Mouse (Mus musculus) megakaryocyte, adult 5-6 weeks (primary cell): ENCODE data around the gene Cbx2. TPM values are rescaled to one million over a fixed set of nuclear protein-coding genes. Genes with fewer than 3 reads are reported as not detected.

Source experiments
- ATAC-seq: 2 replicates; pipeline ENCODE4 v1.8.0; 2016; ENCODE audit warnings: mild to moderate bottlenecking, inconsistent platforms; ENCODE audit not compliant: poor library complexity, severe bottlenecking
- total RNA-seq, 2 experiments: library from RNA; stranded (forward) in 1 of 2; stranded (reverse) in 1 of 2; fragments of 153-499, 151-499 nt in 1 of 2; fragments of 221-1000, 200-1000 nt in 1 of 2; gene quantifications; 2 replicates each; pipeline versions ENCODE4 v1.2.3 to v1.2.4; 2015 to 2017

The Cbx2 gene
- total RNA-seq (2015): 1.5 and 1.6 TPM in 2 replicates
- 2.8 TPM in 2 replicates for total RNA-seq (2017)

DNA sequence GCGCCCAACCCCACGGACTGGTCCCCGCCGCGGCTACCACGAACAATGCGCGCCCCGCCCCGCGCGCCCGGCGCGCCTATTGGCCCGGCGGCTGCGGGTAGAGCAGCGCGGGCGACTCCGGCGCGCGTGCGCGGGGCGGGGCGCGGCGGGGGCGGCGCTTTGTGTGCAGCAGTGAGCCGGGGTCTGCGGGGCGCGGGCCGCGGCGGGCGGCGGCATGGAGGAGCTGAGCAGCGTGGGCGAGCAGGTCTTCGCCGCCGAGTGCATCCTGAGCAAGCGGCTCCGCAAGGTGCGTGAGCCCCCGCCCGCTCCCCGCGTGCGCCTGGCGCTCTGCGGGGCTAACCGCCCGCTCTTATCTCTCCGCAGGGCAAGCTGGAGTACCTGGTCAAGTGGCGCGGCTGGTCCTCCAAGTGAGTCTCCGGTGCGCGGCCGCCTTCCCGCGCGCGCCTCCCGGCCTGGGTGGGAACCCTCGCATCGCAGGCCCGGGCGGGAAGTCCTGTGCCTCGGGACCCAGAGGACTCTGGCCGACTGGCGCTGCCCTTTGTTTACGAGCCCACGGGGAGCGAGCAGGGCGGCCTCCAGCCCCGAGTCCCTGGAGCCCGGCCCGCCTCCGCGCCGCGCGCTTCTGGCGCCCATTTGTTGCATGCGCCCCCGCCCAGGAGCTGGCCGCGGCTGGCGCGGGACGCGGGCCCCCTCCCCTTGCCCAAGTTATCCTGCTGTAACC is at the start of gene Cbx2:
Cbx2 (plus strand) TSS at position 68 of the 721 bp plus-strand sequence.
- peak; percentile 68 for ATAC-seq

DNA sequence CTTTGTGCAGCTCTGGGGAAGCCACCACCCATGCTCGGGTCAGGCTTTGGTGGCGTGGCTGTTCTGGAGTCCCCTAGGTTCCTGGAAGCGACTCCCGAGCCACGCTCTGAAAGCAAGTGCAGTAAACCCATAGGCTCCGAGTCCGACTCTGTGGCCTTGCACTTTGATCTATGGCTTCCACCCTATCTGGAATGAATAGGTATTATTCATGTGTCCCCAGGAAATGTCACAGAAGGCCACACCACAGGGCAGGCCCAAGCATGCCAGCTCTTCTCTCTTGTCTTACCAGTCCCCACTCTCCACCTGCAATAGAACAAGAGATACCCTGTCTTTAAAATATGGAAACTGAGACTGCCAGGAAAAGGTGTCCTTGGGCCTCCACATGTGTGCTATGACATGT is 48.4 kb upstream of the Cbx2 start:
- no peak for ATAC-seq

DNA sequence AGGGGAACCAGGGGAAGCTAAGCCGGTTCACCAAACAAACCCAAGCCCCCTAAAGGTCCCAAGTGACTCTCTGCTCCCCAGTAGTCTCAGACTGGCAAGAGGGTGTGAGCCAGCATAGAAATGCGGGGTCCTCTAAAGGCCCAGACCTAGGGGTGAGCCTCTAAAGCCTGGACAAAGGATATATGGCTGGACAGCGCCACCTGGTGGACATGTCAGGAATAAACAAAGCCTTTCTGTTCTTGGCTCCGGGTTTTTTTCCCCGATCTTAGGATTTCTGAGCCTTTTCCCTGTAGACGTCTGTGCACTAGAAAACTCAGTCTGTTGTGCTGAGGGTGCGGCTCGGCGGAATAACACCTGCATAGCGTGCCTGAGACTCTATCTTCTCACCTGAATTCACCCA is 47.3 kb upstream of the Cbx2 start:
- ATAC-seq: peak; percentile 52

DNA sequence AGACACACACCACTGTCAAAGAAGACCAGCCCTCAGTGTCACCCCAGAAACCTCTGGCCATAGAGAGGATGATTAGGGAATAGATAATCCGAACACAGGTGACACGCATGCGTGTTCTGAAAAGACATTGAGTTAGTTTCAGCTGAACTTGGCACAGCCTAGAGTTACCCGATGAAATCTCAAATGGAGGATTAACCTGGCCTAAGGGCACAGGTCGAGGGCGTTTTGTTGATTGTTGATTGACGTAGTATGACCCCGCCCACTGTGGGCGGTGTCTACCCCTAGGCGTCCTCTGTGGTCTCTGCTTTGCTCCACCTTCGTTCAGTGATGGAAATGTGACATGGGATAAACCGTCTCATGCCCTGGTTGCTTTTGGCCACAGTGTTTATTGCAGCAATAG is 46.8 kb upstream of the Cbx2 start:
- no peak for ATAC-seq

DNA sequence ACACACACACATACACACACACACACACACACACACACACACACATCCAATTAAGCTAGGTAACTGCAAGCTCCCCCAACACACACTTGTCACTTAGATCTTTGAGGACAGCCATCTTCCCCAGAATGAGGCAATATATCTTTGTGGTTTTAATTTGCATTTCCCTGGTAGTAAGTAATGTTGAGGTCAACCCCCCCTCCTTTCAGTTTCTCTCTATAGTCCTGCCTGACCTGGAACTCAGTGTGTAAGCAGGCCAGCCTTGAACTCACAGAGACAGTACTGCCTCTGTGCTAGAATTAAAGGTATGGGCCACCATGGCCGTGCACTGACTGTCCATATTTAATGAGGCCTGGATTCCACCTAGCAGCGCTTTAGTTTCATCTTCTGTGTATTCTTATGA is 42.4 kb upstream of the Cbx2 start:
- ATAC-seq: peak; percentile 80

DNA sequence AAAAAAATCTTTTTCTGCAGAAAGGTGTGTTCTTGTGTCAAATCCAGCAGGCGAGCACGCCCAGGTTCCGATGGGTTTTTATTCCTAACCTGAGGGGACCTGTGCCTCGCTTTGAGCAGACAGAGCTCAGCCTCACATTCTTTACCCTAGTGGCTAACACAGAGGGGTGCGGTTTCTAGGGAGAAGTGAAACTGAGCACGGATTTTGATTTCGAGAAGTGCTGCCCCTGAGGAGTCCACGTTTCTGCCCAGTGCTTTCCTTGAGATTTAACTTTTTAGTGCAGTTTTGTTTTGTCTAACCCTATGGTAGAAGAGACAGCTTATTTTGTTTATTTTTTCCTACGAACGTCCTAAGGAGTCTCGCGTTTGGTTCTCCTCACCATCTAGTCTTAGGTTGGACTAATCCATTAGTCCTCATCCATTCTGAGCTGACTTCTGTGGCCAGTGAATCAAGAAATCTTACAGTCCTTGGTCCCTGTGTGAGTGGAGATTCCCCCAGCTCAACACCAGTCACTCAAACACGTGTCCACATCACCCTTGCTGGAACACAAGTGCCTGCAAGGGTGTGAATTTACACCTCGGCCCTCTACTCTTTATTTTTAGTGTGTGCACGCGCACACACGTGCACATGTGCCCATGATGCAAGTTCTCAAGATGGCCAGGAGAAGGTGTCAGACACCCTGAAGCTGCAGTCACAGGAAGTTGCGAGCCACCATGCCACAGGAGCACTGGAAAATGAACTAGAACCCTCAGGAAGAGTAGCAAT is 41.6 kb upstream of the Cbx2 start:
- ATAC-seq: peak; percentile 82

DNA sequence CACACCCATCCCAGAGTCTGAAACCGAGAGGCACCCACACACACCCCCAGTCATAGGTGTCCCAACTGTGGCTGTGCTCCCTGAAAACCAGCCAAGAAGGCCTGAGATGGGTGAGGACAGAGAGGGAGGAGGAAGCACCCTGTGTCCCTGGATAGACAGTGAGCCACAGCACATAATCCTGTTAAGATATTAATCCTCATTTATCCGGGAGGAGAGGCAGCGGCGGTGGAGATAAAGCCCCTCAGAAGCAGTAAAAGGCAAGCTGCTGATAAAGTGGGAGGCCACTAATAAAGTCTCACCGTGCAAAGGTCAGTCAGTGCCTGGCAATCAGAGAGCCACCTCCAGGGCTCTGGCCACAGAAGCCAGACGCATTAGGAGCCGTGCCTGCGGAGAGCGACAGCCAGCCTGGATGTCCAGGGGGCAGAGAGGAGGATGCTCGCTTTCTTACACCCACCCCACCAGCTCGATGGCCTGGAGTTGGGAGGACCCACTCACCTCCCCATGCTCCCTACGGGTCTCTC is 40.1 kb upstream of the Cbx2 start:
- ATAC-seq: no peak

DNA sequence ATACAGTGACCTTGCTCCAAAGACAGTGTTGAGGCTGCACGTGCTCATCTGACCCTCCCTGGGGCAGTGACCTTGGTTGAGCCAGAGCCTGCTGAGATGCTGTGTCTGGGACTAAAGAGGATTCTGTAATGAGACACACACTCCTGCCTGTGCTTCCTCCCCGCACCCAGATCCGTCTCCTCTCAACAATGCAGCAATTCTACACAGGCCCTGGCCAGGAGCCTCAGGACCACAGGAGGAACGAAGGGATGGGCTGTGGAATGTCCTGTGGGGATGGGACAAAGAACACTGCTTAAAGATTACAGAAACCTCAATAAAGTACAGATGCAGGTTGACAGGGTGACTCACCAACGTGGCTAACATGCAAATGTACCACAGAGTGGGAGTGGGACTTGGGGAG is 37.2 kb upstream of the Cbx2 start:
- ATAC-seq: no peak

DNA sequence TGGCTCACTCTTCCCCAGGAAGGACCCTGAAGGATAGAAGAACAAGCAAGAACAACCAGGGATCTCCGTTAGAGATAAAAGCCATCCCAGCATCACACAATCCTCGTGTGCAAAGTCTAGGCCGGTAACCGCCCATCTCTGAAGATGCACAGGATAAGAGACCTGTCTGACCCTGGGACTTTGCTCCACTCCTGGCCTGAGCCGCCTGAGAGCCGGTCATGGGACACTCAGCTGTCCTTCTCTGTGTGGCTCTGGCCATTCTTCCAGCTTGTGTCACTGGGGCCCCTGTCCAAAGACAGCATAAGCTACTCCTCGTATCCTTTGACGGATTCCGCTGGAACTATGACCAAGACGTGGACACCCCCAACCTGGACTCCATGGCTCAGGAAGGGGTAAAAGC is 34.8 kb upstream of the Cbx2 start, which contains the start of gene Enpp7:
Enpp7 (plus strand) TSS at position 190 of the 400 bp plus-strand sequence.
- ATAC-seq: no peak

DNA sequence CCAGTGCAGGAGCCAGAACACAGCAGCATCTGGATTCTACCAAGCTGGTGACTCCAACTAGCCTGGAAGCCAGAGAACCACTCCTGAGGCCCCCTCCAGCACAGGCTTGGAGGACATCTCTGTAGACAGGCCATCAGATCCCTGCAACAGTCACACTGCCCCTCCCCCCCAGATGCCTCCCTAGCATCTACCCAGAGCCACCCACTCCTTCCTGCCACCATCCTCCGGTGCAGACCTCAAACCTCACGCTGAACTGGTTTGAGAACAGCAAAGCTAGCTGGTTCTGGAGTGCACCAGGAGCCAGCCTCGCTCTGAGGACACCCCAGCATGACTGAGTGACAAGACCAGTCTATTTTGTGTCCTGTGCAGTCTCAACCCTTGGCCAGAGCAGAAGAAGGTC is 30.0 kb upstream of the Cbx2 start:
- ATAC-seq: no peak

DNA sequence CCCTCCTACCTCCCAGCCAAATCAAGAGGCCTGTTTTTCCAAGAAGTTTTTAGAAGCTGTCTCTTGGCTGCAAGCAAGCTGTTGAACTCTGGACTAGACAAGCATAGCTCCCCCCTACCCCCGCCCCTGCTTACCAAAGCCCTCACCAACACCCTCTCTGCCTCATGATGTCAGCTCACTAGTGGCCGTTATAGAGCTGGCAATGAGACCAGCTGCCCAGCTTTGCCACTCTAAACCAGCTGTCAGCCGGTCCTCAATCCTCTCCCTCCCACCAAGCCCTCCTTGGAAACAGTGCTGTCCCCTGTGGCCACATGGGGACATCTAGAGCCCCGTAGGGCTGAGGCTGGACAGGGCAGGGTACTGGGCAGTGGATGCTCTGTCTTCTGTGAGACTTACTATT is 27.3 kb upstream of the Cbx2 start:
- no peak for ATAC-seq

DNA sequence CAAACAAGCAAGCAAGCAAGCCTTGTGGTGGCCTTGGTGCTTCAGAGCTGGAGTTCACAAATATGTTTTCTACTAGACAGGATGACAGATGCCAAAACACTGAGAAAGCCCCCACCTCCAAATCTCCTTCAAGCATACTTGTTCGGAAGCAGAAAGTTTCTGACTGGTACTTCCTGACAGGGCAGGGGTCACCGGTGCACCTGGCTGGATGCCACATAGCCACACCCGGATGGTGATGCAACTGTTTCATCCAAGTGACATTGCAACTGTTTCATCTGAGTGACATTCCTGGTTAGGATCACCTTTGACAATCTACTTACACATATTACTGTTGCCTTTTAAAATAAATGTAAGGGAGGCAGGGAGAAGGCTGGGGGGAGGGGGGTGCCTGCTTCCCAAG is 25.6 kb upstream of the Cbx2 start:
- no peak for ATAC-seq

DNA sequence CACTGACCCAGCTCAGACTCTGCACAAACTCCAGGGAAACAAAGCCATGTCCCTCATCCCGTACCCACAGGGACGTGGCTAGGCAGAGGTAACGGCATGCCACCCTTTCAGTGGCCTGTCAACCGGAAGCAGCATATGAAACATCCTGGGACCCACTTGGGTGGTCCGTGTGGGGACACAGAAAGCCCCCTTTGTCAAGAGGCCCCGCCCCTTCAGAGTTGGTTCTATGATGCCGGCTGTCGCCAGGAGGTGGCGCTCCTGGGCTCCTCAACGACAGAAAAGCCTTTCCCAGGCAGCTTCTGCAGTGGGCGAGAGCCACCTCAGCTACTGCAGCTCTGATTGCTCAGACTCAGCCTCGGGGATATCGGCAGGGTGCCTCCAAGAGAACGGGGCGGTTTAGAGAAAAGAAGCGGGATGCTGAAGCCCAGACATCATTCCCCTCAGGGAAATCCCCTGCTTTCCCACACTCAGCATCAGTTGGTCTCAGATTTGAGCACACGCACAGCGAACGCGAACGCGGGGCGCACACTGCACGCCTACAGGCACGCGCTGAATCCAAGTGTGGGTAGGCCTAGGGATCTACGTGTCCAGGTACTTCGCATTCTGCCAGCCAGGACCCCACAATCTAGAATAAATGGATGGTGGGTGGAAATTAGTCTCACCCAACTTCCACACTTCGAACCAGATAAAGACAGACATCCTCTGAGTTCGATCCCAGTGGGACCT is 24.1 kb upstream of the Cbx2 start:
- peak; percentile 74 for ATAC-seq

DNA sequence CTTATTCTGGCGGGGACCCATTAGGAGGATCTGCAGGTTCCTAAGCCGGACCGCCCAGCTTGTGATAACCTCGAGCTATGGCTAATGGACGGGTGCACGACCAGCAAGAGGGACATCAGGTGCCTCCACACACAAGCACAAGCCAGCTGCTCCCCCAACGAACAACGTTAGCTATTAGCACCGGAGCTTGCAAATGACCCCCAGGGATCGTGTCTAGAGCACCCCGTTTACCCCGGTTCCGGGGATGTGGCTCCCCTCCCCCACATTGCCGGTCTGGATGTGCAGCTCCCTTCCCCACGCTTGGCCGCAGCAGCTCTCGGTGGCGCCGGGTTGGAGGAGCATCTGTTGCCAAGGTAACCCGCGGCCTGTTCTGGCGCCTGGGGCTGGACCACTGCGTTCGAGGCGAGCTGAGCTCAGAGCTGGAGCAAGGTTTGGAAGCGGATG is 23.4 kb upstream of the Cbx2 start:
- no peak for ATAC-seq

DNA sequence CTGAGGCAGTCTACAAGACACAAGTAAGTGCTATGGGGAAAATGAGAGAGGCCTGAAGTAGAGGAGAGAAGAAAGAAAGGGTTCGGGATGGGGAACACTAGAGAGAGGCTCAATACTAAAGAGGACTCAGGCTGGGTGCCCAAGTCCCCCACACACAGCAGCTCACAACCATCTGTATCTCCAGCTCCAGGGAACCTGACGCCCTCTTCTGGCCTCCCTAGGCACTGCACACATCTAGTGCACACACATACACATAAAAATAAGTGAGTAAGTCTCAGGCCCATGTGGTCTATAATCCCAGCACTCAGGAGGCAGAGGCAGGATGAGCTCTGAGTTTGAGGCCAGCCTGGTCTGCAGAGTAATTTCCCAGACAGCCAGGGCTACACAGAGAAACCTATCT is 21.9 kb upstream of the Cbx2 start:
- ATAC-seq: no peak

DNA sequence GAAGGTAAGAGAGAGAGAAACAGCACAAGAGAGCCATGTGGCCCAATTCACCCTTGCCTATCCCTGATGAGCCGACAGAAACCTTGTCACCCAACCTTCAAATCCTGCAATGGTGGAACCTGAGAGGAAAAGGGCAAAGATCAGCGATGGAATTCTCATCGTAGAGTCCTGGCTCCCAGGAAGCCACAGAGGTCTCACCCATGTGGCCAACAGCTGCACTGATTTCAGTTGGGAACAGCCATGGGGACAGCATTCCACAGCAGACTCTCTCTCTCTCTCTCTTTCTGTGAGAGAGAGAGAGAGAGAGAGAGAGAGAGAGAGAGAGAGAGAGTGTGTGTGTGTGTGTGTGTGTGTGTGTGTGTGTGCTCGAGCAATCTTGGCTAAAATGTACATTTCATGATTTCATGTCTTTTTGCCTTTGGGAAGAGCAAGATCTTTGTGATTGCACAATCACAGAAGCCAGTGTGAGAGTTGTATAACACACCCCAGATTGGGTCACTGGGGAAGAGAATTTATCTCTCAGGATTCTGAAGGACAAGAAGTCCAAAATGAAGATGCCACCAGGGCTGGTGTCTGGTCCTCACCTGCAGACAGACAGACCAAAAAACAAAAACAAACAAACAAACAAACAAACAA is 21.2 kb upstream of the Cbx2 start:
- ATAC-seq: no peak

DNA sequence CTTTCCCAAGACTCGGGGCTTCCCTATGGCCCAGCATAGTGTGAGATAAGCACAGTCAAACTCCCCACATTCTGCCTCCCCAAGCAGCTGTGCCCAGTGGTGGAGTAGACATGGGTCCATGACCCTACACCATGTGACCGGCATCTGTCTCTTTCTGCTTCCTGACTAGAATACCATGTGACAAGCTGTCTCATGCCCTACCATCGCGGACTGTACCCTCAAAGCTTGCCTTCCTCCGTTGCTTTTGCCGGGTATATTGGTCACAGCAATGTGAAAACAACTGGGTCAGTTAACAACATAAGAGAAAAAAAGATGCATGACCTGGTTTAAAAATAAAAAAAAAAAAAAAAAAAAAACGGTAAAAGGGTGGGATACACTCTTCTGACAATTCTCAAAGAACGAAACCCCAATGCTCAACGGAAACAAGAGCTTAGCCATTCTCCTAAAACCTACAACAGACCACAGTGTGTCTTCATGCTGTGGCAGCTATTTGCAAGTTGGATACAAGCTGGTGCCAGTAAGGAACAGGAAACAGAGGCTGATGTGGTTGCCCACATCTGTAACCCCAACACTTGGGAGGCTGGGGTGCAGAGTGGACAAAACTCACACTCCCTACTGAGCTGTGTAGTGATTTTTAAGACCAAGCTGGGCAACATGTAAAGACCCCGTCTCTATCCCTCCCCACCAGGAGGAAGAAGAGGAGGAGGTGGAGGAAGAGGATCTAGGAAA is 17.1 kb upstream of the Cbx2 start:
- ATAC-seq: no peak

DNA sequence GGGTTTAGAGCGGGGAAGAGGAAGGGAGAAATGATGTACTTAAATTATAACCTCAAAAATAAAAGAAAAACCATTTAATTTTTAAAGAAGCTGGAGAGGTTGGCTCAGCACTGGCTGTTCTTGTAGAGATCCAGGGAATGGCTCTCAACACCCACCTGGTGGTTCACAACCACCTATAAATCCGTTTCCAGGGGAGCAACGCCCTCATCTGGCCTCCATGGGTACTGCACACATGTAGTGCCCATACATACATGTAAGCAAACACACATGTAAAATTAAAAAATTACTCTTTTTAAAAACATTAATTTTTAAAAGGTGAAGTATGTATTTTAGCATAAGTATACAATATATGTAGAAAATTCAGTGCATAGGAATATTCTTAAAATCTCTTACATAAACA is 16.3 kb upstream of the Cbx2 start:
- ATAC-seq: no peak

DNA sequence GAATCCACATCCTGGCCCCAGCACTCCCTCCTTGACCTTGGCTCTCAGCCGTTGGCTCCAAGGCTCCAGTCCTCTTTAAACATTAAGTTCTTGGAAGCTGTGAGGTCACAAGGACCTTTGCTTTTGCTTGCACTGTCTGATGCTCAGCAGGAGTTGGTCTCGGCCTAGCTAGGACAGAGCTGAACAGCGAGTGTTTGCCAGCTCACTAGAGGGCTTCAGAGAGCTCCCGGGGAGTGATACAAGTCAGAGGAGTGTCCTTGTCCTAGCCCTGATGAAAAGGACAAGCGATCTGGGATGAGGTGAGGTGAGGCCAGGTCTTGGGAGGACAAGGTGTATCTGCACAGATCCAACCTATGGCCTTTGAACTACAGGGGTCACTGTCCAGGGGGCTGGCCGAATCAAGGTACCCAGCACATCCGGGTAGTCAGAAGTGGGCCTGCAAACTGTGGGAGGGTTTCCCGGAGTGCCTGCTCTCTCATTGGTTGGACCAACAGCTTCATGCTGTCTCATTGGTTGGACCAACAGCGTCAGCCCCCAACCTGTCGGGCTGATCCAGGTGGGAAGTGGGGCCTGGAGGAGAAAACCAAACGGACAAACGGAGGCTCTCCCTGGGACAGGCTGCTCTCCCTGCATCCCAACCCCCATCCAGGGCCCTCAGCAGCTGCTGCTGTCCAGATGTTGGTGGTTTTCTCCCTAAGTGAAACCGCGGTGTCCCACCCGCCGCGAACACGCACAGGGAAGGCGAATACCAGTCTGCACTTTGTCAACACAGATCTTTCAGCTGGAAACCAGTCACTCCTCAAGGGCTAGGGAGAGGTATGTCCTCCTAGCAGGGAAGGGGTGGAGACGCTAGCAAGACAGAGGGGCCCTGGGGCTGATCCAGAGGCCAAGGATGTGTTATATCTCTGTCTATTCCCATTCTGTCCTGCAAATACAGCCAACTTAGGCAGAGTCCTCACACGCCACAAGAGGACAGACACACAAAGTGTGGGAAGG is 15.0 kb upstream of the Cbx2 start:
- no peak for ATAC-seq
